Mouse (Mus musculus): ENCODE results near the gene Vav3. TPM values are rescaled to one million over a fixed set of nuclear protein-coding genes. Genes with fewer than 3 reads are reported as not detected.

The Vav3 gene
- polyA plus RNA-seq, 1 experiment = 2.6 TPM

- Histone ChIP-seq H3K27ac (ENCODE audit: insufficient read depth, low read length) (no peak overlapping the region), H3K4me3 (ENCODE audit: insufficient read depth, low read length) (no peak overlapping the region), H3K4me1 (ENCODE audit: control insufficient read depth, insufficient read depth, low read length) (no peaks in the 10 kb centered on the region)
- TF ChIP-seq CTCF (IDR thresholded peaks at IDR 0.05; ENCODE audit: borderline replicate concordance, insufficient read depth, low read length) (no peak), POLR2A (IDR thresholded peaks at IDR 0.05; ENCODE audit: low read depth, low read length) (no peak)
Measured at GRCm38 (mm10) chr3:109454633-109455032, 114.2 kb downstream of the Vav3 start.

DNA sequence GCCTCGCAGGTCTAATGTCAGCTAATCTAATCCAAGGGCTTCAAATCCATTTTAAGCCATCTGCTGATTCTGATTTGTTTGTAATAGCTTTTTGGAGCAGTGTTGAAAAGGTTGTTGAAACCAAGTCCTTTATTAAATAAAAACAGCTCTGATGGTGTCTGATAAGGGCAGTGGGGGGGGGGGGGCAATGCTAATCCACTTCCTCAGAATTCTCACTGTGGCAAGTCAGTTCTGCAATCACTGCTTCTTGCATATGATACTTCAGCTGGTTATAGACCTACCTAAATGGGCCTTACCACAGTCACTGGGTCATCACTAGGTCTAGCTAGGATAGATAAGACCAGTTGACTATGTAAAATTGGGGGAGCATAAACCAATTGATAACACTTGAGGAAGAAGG, 115.9 kb downstream of the Vav3 start:
- no peak overlapping the region for H3K27ac ChIP-seq (ENCODE audit: insufficient read depth, low read length)
- no peaks in the 10 kb centered on the region for H3K4me1 ChIP-seq (ENCODE audit: control insufficient read depth, insufficient read depth, low read length)
- no peak overlapping the region for H3K4me3 ChIP-seq (ENCODE audit: insufficient read depth, low read length)
- TF ChIP-seq POLR2A (IDR thresholded peaks at IDR 0.05; ENCODE audit: low read depth, low read length) = no peak
- TF ChIP-seq CTCF (IDR thresholded peaks at IDR 0.05; ENCODE audit: borderline replicate concordance, insufficient read depth, low read length) = no peak

GRCm38 (mm10) chr3:109463684-109464083, 123.2 kb downstream of the Vav3 start:
- no peak overlapping the region for H3K4me3 ChIP-seq (ENCODE audit: insufficient read depth, low read length)
- no peak overlapping the region for H3K27ac ChIP-seq (ENCODE audit: insufficient read depth, low read length)
- H3K4me1 ChIP-seq (ENCODE audit: control insufficient read depth, insufficient read depth, low read length) = peaks cover 15% of the 10 kb centered on the region
- TF ChIP-seq CTCF (IDR thresholded peaks at IDR 0.05; ENCODE audit: borderline replicate concordance, insufficient read depth, low read length) (no peak), POLR2A (IDR thresholded peaks at IDR 0.05; ENCODE audit: low read depth, low read length) (no peak)

GRCm38 (mm10) chr3:109464600-109464999, 124.1 kb downstream of the Vav3 start:
- Histone ChIP-seq H3K4me3 (ENCODE audit: insufficient read depth, low read length) (no peak overlapping the region), H3K27ac (ENCODE audit: insufficient read depth, low read length) (no peak overlapping the region), H3K4me1 (ENCODE audit: control insufficient read depth, insufficient read depth, low read length) (peaks cover 18% of the 10 kb centered on the region)
- TF ChIP-seq POLR2A (IDR thresholded peaks at IDR 0.05; ENCODE audit: low read depth, low read length) (no peak), CTCF (IDR thresholded peaks at IDR 0.05; ENCODE audit: borderline replicate concordance, insufficient read depth, low read length) (no peak)

DNA sequence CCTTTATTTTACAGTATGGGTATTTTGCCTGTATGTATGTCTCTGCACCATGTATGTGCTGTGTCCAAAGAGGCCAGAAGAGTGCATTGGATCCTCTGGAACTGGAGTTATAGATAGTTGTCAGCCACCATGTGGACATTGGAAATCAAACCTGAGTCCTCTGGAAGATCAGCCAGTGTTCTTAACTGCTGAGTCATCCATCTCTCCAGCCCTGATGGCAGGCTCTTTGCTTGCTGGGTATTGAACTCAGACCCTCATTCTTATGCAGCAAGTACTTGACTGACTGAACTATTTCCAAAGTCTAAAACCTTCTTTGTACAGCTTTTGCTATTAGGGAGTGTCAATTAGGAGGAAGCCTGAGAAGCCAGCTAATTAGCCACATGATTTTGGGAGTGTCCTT, 126.1 kb downstream of the Vav3 start:
- H3K27ac ChIP-seq (ENCODE audit: insufficient read depth, low read length) = no peak overlapping the region
- H3K4me3 ChIP-seq (ENCODE audit: insufficient read depth, low read length) = no peak overlapping the region
- no peak for TF ChIP-seq CTCF (IDR thresholded peaks at IDR 0.05; ENCODE audit: borderline replicate concordance, insufficient read depth, low read length)
- no peak for TF ChIP-seq POLR2A (IDR thresholded peaks at IDR 0.05; ENCODE audit: low read depth, low read length)
- peaks cover 18% of the 10 kb centered on the region for H3K4me1 ChIP-seq (ENCODE audit: control insufficient read depth, insufficient read depth, low read length)

DNA sequence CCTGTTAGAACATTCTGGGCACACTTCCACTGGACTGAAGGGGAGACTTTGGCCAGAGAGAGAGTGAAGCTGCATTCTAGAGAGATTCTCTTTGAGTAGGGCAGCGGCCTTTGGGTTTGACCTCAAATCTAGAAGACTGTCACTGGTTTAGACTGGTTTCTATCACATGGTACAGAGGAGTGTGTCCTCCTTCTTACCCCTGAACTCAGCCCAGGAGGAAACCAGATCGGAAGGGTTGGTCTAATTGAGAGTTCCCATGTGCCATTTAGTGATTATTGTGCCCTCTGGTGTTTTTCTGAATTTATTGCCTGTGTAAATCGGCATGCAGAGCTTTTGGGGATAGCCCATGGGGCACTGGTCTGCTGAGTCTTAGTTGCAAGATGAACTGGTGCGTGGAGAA, 126.8 kb downstream of the Vav3 start:
- Histone ChIP-seq H3K27ac (ENCODE audit: insufficient read depth, low read length) (no peak overlapping the region), H3K4me3 (ENCODE audit: insufficient read depth, low read length) (no peak overlapping the region), H3K4me1 (ENCODE audit: control insufficient read depth, insufficient read depth, low read length) (peaks cover 18% of the 10 kb centered on the region)
- TF ChIP-seq POLR2A (IDR thresholded peaks at IDR 0.05; ENCODE audit: low read depth, low read length) (no peak), CTCF (IDR thresholded peaks at IDR 0.05; ENCODE audit: borderline replicate concordance, insufficient read depth, low read length) (no peak)

- Histone ChIP-seq H3K4me1 (ENCODE audit: control insufficient read depth, insufficient read depth, low read length) (peaks cover 18% of the 10 kb centered on the region), H3K27ac (ENCODE audit: insufficient read depth, low read length) (no peak overlapping the region; the same call in 1 of the 2 replicates), H3K4me3 (ENCODE audit: insufficient read depth, low read length) (no peak overlapping the region)
- no peak for TF ChIP-seq CTCF (IDR thresholded peaks at IDR 0.05; ENCODE audit: borderline replicate concordance, insufficient read depth, low read length)
Measured at GRCm38 (mm10) chr3:109469465-109469864, 129.0 kb downstream of the Vav3 start.

- TF ChIP-seq CTCF (IDR thresholded peaks at IDR 0.05; ENCODE audit: borderline replicate concordance, insufficient read depth, low read length) (no peak), POLR2A (IDR thresholded peaks at IDR 0.05; ENCODE audit: low read depth, low read length) (no peak)
- Histone ChIP-seq H3K4me3 (ENCODE audit: insufficient read depth, low read length) (no peak overlapping the region), H3K27ac (ENCODE audit: insufficient read depth, low read length) (no peak overlapping the region), H3K4me1 (ENCODE audit: control insufficient read depth, insufficient read depth, low read length) (peaks cover 18% of the 10 kb centered on the region)
Measured at GRCm38 (mm10) chr3:109470651-109471255, 130.3 kb downstream of the Vav3 start.

GRCm38 (mm10) chr3:109476521-109476920, 136.1 kb downstream of the Vav3 start:
- Histone ChIP-seq H3K4me3 (ENCODE audit: insufficient read depth, low read length) (no peak overlapping the region), H3K27ac (ENCODE audit: insufficient read depth, low read length) (no peak overlapping the region), H3K4me1 (ENCODE audit: control insufficient read depth, insufficient read depth, low read length) (0 out of 2 replicates have a peak, but pooled peaks cover 3% of the 10 kb centered on the region)
- TF ChIP-seq POLR2A (IDR thresholded peaks at IDR 0.05; ENCODE audit: low read depth, low read length) (no peak), CTCF (IDR thresholded peaks at IDR 0.05; ENCODE audit: borderline replicate concordance, insufficient read depth, low read length) (no peak)

GRCm38 (mm10) chr3:109478297-109478696, 137.8 kb downstream of the Vav3 start:
- no peak overlapping the region for H3K4me3 ChIP-seq (ENCODE audit: insufficient read depth, low read length)
- H3K4me1 ChIP-seq (ENCODE audit: control insufficient read depth, insufficient read depth, low read length) = 0 out of 2 replicates have a peak, but pooled peaks cover 3% of the 10 kb centered on the region
- H3K27ac ChIP-seq (ENCODE audit: insufficient read depth, low read length) = no peak overlapping the region
- TF ChIP-seq CTCF (IDR thresholded peaks at IDR 0.05; ENCODE audit: borderline replicate concordance, insufficient read depth, low read length) (no peak), POLR2A (IDR thresholded peaks at IDR 0.05; ENCODE audit: low read depth, low read length) (no peak)

Data from embryonic fibroblast, embryonic 13.5 days (primary cell).